In genomic region chr5:146283899-146284298, GRCm38 (mm10) we compare ENCODE assay signal across 18 mouse cellular contexts.
"Had no signal": no experiment of that assay in that cellular context is flagged by ENCODE, and none has a peak within 500 bp of the region (broad histone marks: within the 10 kb centered on the region; RNA-seq: fewer than 3 reads in every experiment).

No protein-coding gene starts in this region.

- H3K9me3 ChIP-seq: kidney, embryonic 15.5 days; liver, embryonic 13.5 days; midbrain, embryonic 12.5 days; midbrain, embryonic 15.5 days; neural tube, embryonic 12.5 days; neural tube, embryonic 15.5 days; stomach, embryonic 15.5 days had no signal

- ATAC-seq: lung, postnatal 0 days; midbrain, embryonic 15.5 days had no signal

- H3K27me3 ChIP-seq: kidney, embryonic 15.5 days; liver, embryonic 13.5 days; midbrain, embryonic 12.5 days; midbrain, embryonic 15.5 days; neural tube, embryonic 12.5 days; neural tube, embryonic 15.5 days; stomach, embryonic 15.5 days had no signal

- H3K27ac ChIP-seq: kidney, embryonic 15.5 days; left cerebral cortex, adult 2 months; liver, embryonic 13.5 days; macrophage; midbrain, embryonic 12.5 days; midbrain, embryonic 15.5 days; neural tube, embryonic 12.5 days; neural tube, embryonic 15.5 days; stomach, embryonic 15.5 days had no signal

- H3K4me1 ChIP-seq: kidney, embryonic 15.5 days; midbrain, embryonic 12.5 days; midbrain, embryonic 15.5 days; neural tube, embryonic 12.5 days; stomach, embryonic 15.5 days had no signal

- H3K4me3 ChIP-seq: kidney, embryonic 15.5 days; left cerebral cortex, adult 2 months; liver, embryonic 13.5 days; midbrain, embryonic 12.5 days; midbrain, embryonic 15.5 days; neural tube, embryonic 12.5 days; neural tube, embryonic 15.5 days; stomach, embryonic 15.5 days had no signal

- DNase-seq: kidney, postnatal 10 days; kidney, postnatal 36 days; layer of hippocampus, postnatal 36 days; liver, embryonic 13.5 days; lung, embryonic 14.5 days; right cerebral cortex, adult 18-20 months; right cerebral cortex, postnatal 14 days; right cerebral cortex, postnatal 4 days; thymus, postnatal 25 days had no signal

- H3K4me2 ChIP-seq: kidney, embryonic 15.5 days; liver, embryonic 13.5 days; lung, embryonic 14.5 days; midbrain, embryonic 12.5 days; midbrain, embryonic 15.5 days; neural tube, embryonic 12.5 days; neural tube, embryonic 15.5 days; stomach, embryonic 15.5 days had no signal

- H3K9ac ChIP-seq: kidney, embryonic 15.5 days; liver, embryonic 13.5 days; lung, embryonic 14.5 days; midbrain, embryonic 12.5 days; midbrain, embryonic 15.5 days; neural tube, embryonic 12.5 days; neural tube, embryonic 15.5 days; stomach, embryonic 15.5 days had no signal
